Mouse (Mus musculus) MEL-GATA-1-ER (cell line): ENCODE data around the gene Zfhx2.

Source experiments
- DNase-seq: peaks from one replicate; pipeline ENCODE4 v3.0.0-alpha.2; 2012; ENCODE audit warnings: low read depth; ENCODE audit errors: extremely low read depth

Gene Zfhx2

GRCm38 (mm10) chr14:55047971-55048531 is 44.1 kb downstream of the Zfhx2 start:
- no peak for DNase-seq

- DNase-seq = peak; percentile 23
Observed at GRCm38 (mm10) chr14:55043694-55044093, 48.4 kb downstream of the Zfhx2 start.

GRCm38 (mm10) chr14:55032695-55033225 is 59.4 kb downstream of the Zfhx2 start:
- DNase-seq = no peak

- no peak for DNase-seq
Observed at GRCm38 (mm10) chr14:55029034-55029698, 63.0 kb downstream of the Zfhx2 start.

GRCm38 (mm10) chr14:55028333-55028835 is 63.7 kb downstream of the Zfhx2 start:
- no peak for DNase-seq

GRCm38 (mm10) chr14:55027653-55028052 is 64.5 kb downstream of the Zfhx2 start:
- DNase-seq = no peak

GRCm38 (mm10) chr14:55027251-55027650 is 64.9 kb downstream of the Zfhx2 start:
- DNase-seq = no peak

GRCm38 (mm10) chr14:55025527-55025926 is 66.6 kb downstream of the Zfhx2 start:
- DNase-seq = no peak

GRCm38 (mm10) chr14:55024236-55024635 is 67.9 kb downstream of the Zfhx2 start:
- DNase-seq = no peak

- no peak for DNase-seq
Observed at GRCm38 (mm10) chr14:55023011-55023410, 69.1 kb downstream of the Zfhx2 start.

- no peak for DNase-seq
Observed at GRCm38 (mm10) chr14:55020394-55020793, 71.7 kb downstream of the Zfhx2 start.

GRCm38 (mm10) chr14:55016876-55017275 is 75.2 kb downstream of the Zfhx2 start:
- DNase-seq = no peak

- DNase-seq = no peak
Observed at GRCm38 (mm10) chr14:55015767-55016111, 76.4 kb downstream of the Zfhx2 start.

- peak; percentile 100 for DNase-seq
Observed at GRCm38 (mm10) chr14:55014991-55015766, 76.9 kb downstream of the Zfhx2 start, which contains the start of gene Ngdn. Gene Ngdn (plus strand): TSS chr14:55015454.

GRCm38 (mm10) chr14:55014591-55014990 is 77.5 kb downstream of the Zfhx2 start:
- DNase-seq = peak; percentile 24

GRCm38 (mm10) chr14:55011116-55011515 is 81.0 kb downstream of the Zfhx2 start:
- peak; percentile 38 for DNase-seq
